Mouse (Mus musculus) liver, embryonic 12.5 days (tissue): Measurements from ENCODE around the gene 2210016L21Rik. TPM values are rescaled to one million over a fixed set of nuclear protein-coding genes. Genes with fewer than 3 reads are reported as not detected.
A peak's percentile ranks its signal among the peaks of the same experiment; 100 is the strongest.

Experiments used
- ATAC-seq: fragments of 200-750 bp; cut with Nextera tagmentation; 2 replicates; pipeline ENCODE4 v1.8.0; 2017; ENCODE audit warnings: moderate number of reproducible peaks, mild to moderate bottlenecking, moderate library complexity
- H3K27ac ChIP-seq: fragments of 300-500 bp; sonication (generic); 2 replicates; pipeline ENCODE4 v1.5.1; 2016; ENCODE audit warnings: mild to moderate bottlenecking
- H3K27me3 ChIP-seq: fragments of 300-500 bp; sonication (generic); replicated peaks from 2 replicates; pipeline ENCODE4 v1.6.1; 2016; ENCODE audit warnings: mild to moderate bottlenecking, moderate library complexity
- H3K36me3 ChIP-seq: fragments of 300-500 bp; sonication (generic); 2 replicates; pipeline ENCODE4 v1.6.1; 2016; ENCODE audit warnings: mild to moderate bottlenecking, moderate library complexity
- H3K4me1 ChIP-seq: fragments of 300-500 bp; sonication (generic); 2 replicates; pipeline ENCODE4 v1.6.1; 2016
- H3K4me2 ChIP-seq: fragments of 300-500 bp; sonication (generic); 2 replicates; pipeline ENCODE4 v1.6.1; 2016; ENCODE audit warnings: mild to moderate bottlenecking, moderate library complexity
- H3K4me3 ChIP-seq: fragments of 300-500 bp; sonication (generic); 2 replicates; pipeline ENCODE4 v1.5.1; 2016; ENCODE audit warnings: mild to moderate bottlenecking, moderate library complexity
- H3K9ac ChIP-seq: fragments of 300-500 bp; sonication (generic); 2 replicates; pipeline ENCODE4 v1.6.1; 2016; ENCODE audit warnings: mild to moderate bottlenecking, moderate library complexity
- H3K9me3 ChIP-seq: fragments of 300-500 bp; sonication (generic); replicated peaks from 2 replicates; pipeline ENCODE4 v1.6.1; 2016; ENCODE audit warnings: mild to moderate bottlenecking, moderate library complexity
- WGBS: fragments of 180-500 bp; shearing (Covaris S2); methylation state at CpG from one replicate; pipeline ENCODE4 v1.1.7; 2016; ENCODE audit not compliant: insufficient replicate concordance; 5-methylcytosine and 5-hydroxymethylcytosine counted together
- polyA plus RNA-seq: library from polyadenylated mRNA; unstranded; fragments of >200 nt; fragmentation: Nextera tagmentation; extraction: Ambion mirVana; gene quantifications from 2 replicates; pipeline ENCODE4 v1.2.1, GENCODE M21; 2016

Gene 2210016L21Rik
- polyA plus RNA-seq, 1 experiment from 2014 or later, result 25.2 TPM

GRCm38 (mm10) chr5:114968651-114969050 lies 26.7 kb downstream of the 2210016L21Rik start:
- ATAC-seq, result no peak
- H3K9me3 ChIP-seq, result no peaks in the 10 kb centered on the region
- H3K27ac ChIP-seq, result peak overlapping the region; percentile 48; the same call in 1 of the 2 replicates
- peak overlapping the region; percentile 39 for H3K4me2 ChIP-seq
- H3K4me3 ChIP-seq, result peak overlapping the region; percentile 35
- no peaks in the 10 kb centered on the region for H3K36me3 ChIP-seq
- H3K4me1 ChIP-seq, result peaks cover 35% of the 10 kb centered on the region
- peaks cover 38% of the 10 kb centered on the region for H3K27me3 ChIP-seq
- WGBS, result 26% methylated on average over 7 of the region's 7 CpGs
- peak overlapping the region; percentile 18; the same call in 1 of the 2 replicates for H3K9ac ChIP-seq

GRCm38 (mm10) chr5:114969064-114969463 lies 27.1 kb downstream of the 2210016L21Rik start:
- H3K36me3 ChIP-seq, result no peaks in the 10 kb centered on the region
- no peak for ATAC-seq
- peaks cover 31% of the 10 kb centered on the region for H3K4me1 ChIP-seq
- H3K27me3 ChIP-seq, result peaks cover 38% of the 10 kb centered on the region
- peak overlapping the region; percentile 48; the same call in 1 of the 2 replicates for H3K27ac ChIP-seq
- no peaks in the 10 kb centered on the region for H3K9me3 ChIP-seq
- 24% methylated on average over 4 of the region's 4 CpGs for WGBS
- H3K4me2 ChIP-seq, result peak overlapping the region; percentile 39
- H3K9ac ChIP-seq, result peak overlapping the region; percentile 18; the same call in 1 of the 2 replicates
- H3K4me3 ChIP-seq, result peak overlapping the region; percentile 35

GRCm38 (mm10) chr5:114969609-114970215 lies 27.8 kb downstream of the 2210016L21Rik start:
- Histone ChIP-seq H3K9me3 (no peaks in the 10 kb centered on the region), H3K27me3 (peaks cover 38% of the 10 kb centered on the region), H3K27ac (peak overlapping the region; percentile 55), H3K4me2 (peak overlapping the region; percentile 39), H3K36me3 (no peaks in the 10 kb centered on the region), H3K4me3 (peak overlapping the region; percentile 35), H3K9ac (peak overlapping the region; percentile 51; the same call in 1 of the 2 replicates), H3K4me1 (peaks cover 25% of the 10 kb centered on the region)
- no peak for ATAC-seq
- whole genome bisulfite sequencing, result 50% methylated on average over 13 of the region's 13 CpGs

GRCm38 (mm10) chr5:114970824-114971227 lies 28.9 kb downstream of the 2210016L21Rik start, which contains the start of gene Hnf1a:
Hnf1a (minus strand) TSS chr5:114971094.
- peak within 1 kb of the TSS; percentile 51 for H3K9ac ChIP-seq
- 71% methylated on average over 17 of the region's 17 CpGs for WGBS

GRCm38 (mm10) chr5:114972201-114972600 lies 30.2 kb downstream of the 2210016L21Rik start:
- 0 out of 2 replicates have a peak, but pooled peaks cover 7% of the 10 kb centered on the region for H3K4me1 ChIP-seq
- peaks cover 30% of the 10 kb centered on the region for H3K27me3 ChIP-seq
- 70% methylated on average over 9 of the region's 9 CpGs for WGBS
- no peak overlapping the region for H3K4me2 ChIP-seq
- no peak overlapping the region for H3K27ac ChIP-seq
- no peak for ATAC-seq
- H3K36me3 ChIP-seq, result no peaks in the 10 kb centered on the region
- H3K9me3 ChIP-seq, result no peaks in the 10 kb centered on the region
- no peak overlapping the region for H3K4me3 ChIP-seq
- H3K9ac ChIP-seq, result no peak overlapping the region

More at GRCm38 (mm10) chr5:114970824-114971227, 28.9 kb downstream of the 2210016L21Rik start, which contains the start of gene Hnf1a:
- Histone ChIP-seq H3K27ac (peak within 1 kb of the TSS; percentile 55), H3K9me3 (no peaks in the 10 kb centered on the region), H3K4me2 (peak within 1 kb of the TSS; percentile 39), H3K4me1 (peaks cover 14% of the 10 kb centered on the region), H3K27me3 (peaks cover 38% of the 10 kb centered on the region), H3K4me3 (peak within 1 kb of the TSS; percentile 35), H3K36me3 (no peaks in the 10 kb centered on the region)
- ATAC-seq, result peak; percentile 25; the same call in 1 of the 2 replicates

- H3K4me1 ChIP-seq, result peaks cover 4% of the 10 kb centered on the region; the same call in 1 of the 2 replicates
- no peak for ATAC-seq
- peaks cover 20% of the 10 kb centered on the region for H3K27me3 ChIP-seq
- no peak overlapping the region for H3K27ac ChIP-seq
- no peak overlapping the region for H3K9ac ChIP-seq
- H3K4me2 ChIP-seq, result no peak overlapping the region
- 63% methylated on average over 8 of the region's 8 CpGs for WGBS
- no peaks in the 10 kb centered on the region for H3K9me3 ChIP-seq
- no peaks in the 10 kb centered on the region for H3K36me3 ChIP-seq
- no peak overlapping the region for H3K4me3 ChIP-seq
Observed at GRCm38 (mm10) chr5:114973131-114973530, 31.2 kb downstream of the 2210016L21Rik start.

GRCm38 (mm10) chr5:114976935-114977334 lies 35.0 kb downstream of the 2210016L21Rik start:
- H3K36me3 ChIP-seq, result no peaks in the 10 kb centered on the region
- H3K9me3 ChIP-seq, result no peaks in the 10 kb centered on the region
- no peak overlapping the region for H3K4me3 ChIP-seq
- ATAC-seq, result no peak
- H3K9ac ChIP-seq, result no peak overlapping the region
- peaks cover 38% of the 10 kb centered on the region for H3K4me1 ChIP-seq
- H3K27ac ChIP-seq, result no peak overlapping the region
- no peaks in the 10 kb centered on the region for H3K27me3 ChIP-seq
- H3K4me2 ChIP-seq, result no peak overlapping the region

- Histone ChIP-seq H3K4me2 (peak overlapping the region; percentile 95; the same call in 1 of the 2 replicates), H3K27me3 (no peaks in the 10 kb centered on the region), H3K9me3 (0 out of 2 replicates have a peak, but pooled peaks cover under 1% of the 10 kb centered on the region), H3K4me3 (no peak overlapping the region), H3K4me1 (peaks cover 39% of the 10 kb centered on the region), H3K27ac (0 out of 2 replicates have a peak overlapping the region, but pooled peaks have one; percentile 36), H3K9ac (no peak overlapping the region; the same call in 1 of the 2 replicates), H3K36me3 (no peaks in the 10 kb centered on the region)
- ATAC-seq, result no peak
- 60% methylated on average over 11 of the region's 11 CpGs for WGBS
Observed at GRCm38 (mm10) chr5:114978473-114978872, 36.5 kb downstream of the 2210016L21Rik start.

GRCm38 (mm10) chr5:114978888-114979249 lies 36.9 kb downstream of the 2210016L21Rik start:
- Histone ChIP-seq H3K27ac (peak overlapping the region; percentile 96), H3K36me3 (no peaks in the 10 kb centered on the region), H3K9ac (peak overlapping the region; percentile 77), H3K9me3 (0 out of 2 replicates have a peak, but pooled peaks cover 2% of the 10 kb centered on the region), H3K4me2 (peak overlapping the region; percentile 95), H3K4me1 (peaks cover 39% of the 10 kb centered on the region), H3K27me3 (no peaks in the 10 kb centered on the region), H3K4me3 (peak overlapping the region; percentile 60)
- no peak for ATAC-seq
- 4% methylated on average over 6 of the region's 6 CpGs for WGBS

GRCm38 (mm10) chr5:114979250-114980121 lies 37.5 kb downstream of the 2210016L21Rik start:
- H3K9ac ChIP-seq, result peak overlapping the region; percentile 77
- 0 out of 2 replicates have a peak, but pooled peaks cover 2% of the 10 kb centered on the region for H3K9me3 ChIP-seq
- peaks cover 39% of the 10 kb centered on the region for H3K4me1 ChIP-seq
- H3K4me2 ChIP-seq, result peak overlapping the region; percentile 95
- H3K36me3 ChIP-seq, result no peaks in the 10 kb centered on the region
- 2% methylated on average over 32 of the region's 32 CpGs for WGBS
- peak; percentile 92 for ATAC-seq
- no peaks in the 10 kb centered on the region for H3K27me3 ChIP-seq
- H3K27ac ChIP-seq, result peak overlapping the region; percentile 96
- H3K4me3 ChIP-seq, result peak overlapping the region; percentile 60

GRCm38 (mm10) chr5:114980122-114980748 lies 38.3 kb downstream of the 2210016L21Rik start:
- no peaks in the 10 kb centered on the region for H3K36me3 ChIP-seq
- peaks cover 40% of the 10 kb centered on the region for H3K4me1 ChIP-seq
- peak overlapping the region; percentile 95 for H3K4me2 ChIP-seq
- H3K9me3 ChIP-seq, result 0 out of 2 replicates have a peak, but pooled peaks cover 2% of the 10 kb centered on the region
- H3K27me3 ChIP-seq, result no peaks in the 10 kb centered on the region
- H3K9ac ChIP-seq, result peak overlapping the region; percentile 77
- H3K4me3 ChIP-seq, result peak overlapping the region; percentile 60
- peak overlapping the region; percentile 96 for H3K27ac ChIP-seq
- ATAC-seq, result peak; percentile 53
- 25% methylated on average over 16 of the region's 16 CpGs for WGBS
